Mouse (Mus musculus) heart, postnatal 0 days (tissue): ENCODE data around the gene Snrnp48.

ENCODE experiments used
- CTCF ChIP-seq: IDR thresholded peaks from 2 replicates; pipeline ENCODE4 v1.5.1; 2016; ENCODE audit warnings: antibody characterized with exemption, control low read depth, low read depth
- EP300 ChIP-seq: IDR thresholded peaks from 2 replicates; pipeline ENCODE4 v1.6.1; 2016; ENCODE audit warnings: antibody characterized with exemption, low read depth

DNA sequence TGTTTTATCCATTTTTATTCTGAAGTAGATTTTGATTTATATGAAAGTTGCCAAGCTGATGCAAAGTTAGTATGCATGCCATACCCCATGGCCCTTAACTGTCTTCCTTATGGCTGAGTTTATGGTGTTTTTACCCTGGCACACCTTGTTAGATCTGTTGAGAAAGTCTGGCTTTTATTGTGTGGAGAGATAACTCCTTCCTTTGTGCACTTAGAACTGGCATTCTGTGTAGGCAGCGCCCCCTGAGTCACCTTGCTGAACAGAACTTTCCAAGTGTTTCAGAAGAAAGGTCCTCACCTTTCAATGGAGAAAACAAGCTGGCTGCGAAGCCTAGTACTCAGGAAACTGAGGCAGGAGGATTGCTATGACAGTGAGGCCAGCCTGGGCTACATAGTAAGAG is 42.7 kb upstream of the Snrnp48 start:
- TF ChIP-seq CTCF (no peak; the same call in 1 of the 2 replicates), EP300 (no peak)
